Mouse (Mus musculus) embryonic facial prominence, embryonic 14.5 days (tissue): ENCODE data around the gene Mpig6b. TPM values are rescaled to one million over a fixed set of nuclear protein-coding genes. Genes with fewer than 3 reads are reported as not detected.

Experiments used
- ATAC-seq: fragments of 200-750 bp; cut with Nextera tagmentation; 2 replicates; pipeline ENCODE4 v1.8.0; 2017; ENCODE audit warnings: low read depth, moderate number of reproducible peaks, moderate TSS enrichment
- DNase-seq: peaks from one replicate; pipeline ENCODE4 v3.0.0-alpha.2; 2015; ENCODE audit warnings: low spot score
- H3K27ac ChIP-seq: fragments of 300-500 bp; sonication (generic); replicated peaks from 2 replicates; pipeline ENCODE4 v1.5.1; 2014; ENCODE audit warnings: low read depth, mild to moderate bottlenecking, low read length, moderate library complexity
- H3K27me3 ChIP-seq: fragments of 300-500 bp; sonication (generic); replicated peaks from 2 replicates; pipeline ENCODE4 v1.6.1; 2014; ENCODE audit warnings: low read length; ENCODE audit not compliant: control insufficient read depth, insufficient read depth
- H3K36me3 ChIP-seq: fragments of 300-500 bp; sonication (generic); 2 replicates; pipeline ENCODE4 v1.6.1; 2014; ENCODE audit warnings: low read length, mixed read lengths; ENCODE audit not compliant: control insufficient read depth, insufficient read depth
- H3K4me1 ChIP-seq: fragments of 300-500 bp; sonication (generic); 2 replicates; pipeline ENCODE4 v1.6.1; 2014; ENCODE audit warnings: antibody characterized with exemption, low read length; ENCODE audit not compliant: control insufficient read depth, insufficient read depth
- H3K4me2 ChIP-seq: fragments of 300-500 bp; sonication (generic); 2 replicates; pipeline ENCODE4 v1.6.1; 2014; ENCODE audit warnings: low read depth, mild to moderate bottlenecking, low read length, moderate library complexity, mixed read lengths
- H3K4me3 ChIP-seq: fragments of 300-500 bp; sonication (generic); 2 replicates; pipeline ENCODE4 v1.5.1; 2014; ENCODE audit warnings: low read depth, mild to moderate bottlenecking, low read length
- H3K9ac ChIP-seq: fragments of 300-500 bp; sonication (generic); 2 replicates; pipeline ENCODE4 v1.6.1; 2014; ENCODE audit warnings: low read depth, mild to moderate bottlenecking, low read length, moderate library complexity, mixed read lengths
- H3K9me3 ChIP-seq: fragments of 300-500 bp; sonication (generic); 2 replicates; pipeline ENCODE4 v1.6.1; 2016; ENCODE audit warnings: low read length; ENCODE audit not compliant: control insufficient read depth
- WGBS: fragments of 180-500 bp; shearing (Covaris S2); extraction: QIAGEN DNeasy Blood & Tissue Kit; methylation state at CpG from one replicate; pipeline ENCODE4 v1.1.7; 2014; 5-methylcytosine and 5-hydroxymethylcytosine counted together
- polyA plus RNA-seq: library from polyadenylated mRNA; unstranded; fragments of >200 nt; fragmentation: Nextera tagmentation; extraction: Ambion mirVana; gene quantifications from 2 replicates; pipeline ENCODE4 v1.2.1, GENCODE M21; 2014

The Mpig6b gene
- polyA plus RNA-seq, 1 experiment from 2014 or later: 0.96 TPM

DNA sequence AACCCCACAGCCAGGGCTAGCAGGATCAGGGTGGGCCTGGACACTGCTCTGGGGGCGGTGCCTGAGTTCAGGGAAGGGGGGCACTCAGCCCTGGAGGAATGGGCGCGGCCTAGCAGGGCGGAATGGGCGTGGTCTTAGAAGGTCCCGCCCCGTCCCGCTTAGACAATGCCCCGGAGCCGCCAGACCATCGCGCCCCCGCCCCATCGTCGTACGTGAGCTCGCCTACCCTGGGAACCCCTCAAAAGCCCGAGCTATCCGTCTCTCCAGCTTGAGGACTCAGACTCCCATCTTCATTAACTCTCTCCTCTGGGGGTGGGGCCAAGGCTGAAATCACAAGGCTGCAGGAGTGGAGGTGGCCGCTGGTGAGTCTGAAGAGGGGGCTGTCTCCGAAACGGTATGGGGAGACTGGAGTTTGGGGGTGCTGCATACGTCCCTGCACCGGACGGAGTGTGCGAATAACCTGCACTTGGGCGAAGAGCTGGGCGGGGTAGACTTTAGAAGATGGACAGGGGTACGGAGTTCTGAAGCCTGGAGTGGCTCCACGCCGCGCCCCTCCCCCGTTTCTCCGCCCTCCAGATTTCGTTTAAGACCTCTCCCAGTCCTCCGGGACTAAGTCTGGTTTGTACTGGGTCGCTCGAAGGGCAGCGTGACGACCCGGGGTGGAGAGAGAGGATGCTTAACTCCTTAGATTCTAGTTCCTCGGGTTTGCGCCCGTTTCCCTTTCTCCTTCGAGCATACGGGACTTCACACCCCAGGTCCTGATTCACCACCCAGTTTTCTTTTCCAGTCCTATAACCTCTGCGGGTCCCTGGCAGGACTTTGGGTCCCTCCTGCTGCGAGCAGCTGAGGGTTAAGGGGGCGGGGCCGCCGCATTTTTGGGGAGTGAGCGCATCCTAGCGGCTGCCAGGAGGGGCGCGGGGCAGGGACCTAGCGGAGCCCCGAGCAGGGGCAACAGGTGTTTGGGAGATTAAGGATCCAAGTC lies 6.8 kb downstream of the Mpig6b start, which contains the start of gene Ddah2:
Gene Ddah2, plus strand, starts transcription at position 125 of the 982 bp plus-strand sequence.
- ATAC-seq: peak; percentile 90
- H3K36me3 ChIP-seq: peaks cover 63% of the 10 kb centered on the region
- peak within 1 kb of the TSS; percentile 86 for H3K4me2 ChIP-seq
- H3K9me3 ChIP-seq: no peaks in the 10 kb centered on the region
- peak within 1 kb of the TSS; percentile 85 for H3K9ac ChIP-seq
- H3K4me3 ChIP-seq: peak within 1 kb of the TSS; percentile 65
- peak; percentile 98 for DNase-seq
- H3K27me3 ChIP-seq: no peaks in the 10 kb centered on the region
- under 1% methylated on average over 55 of the region's 57 CpGs for whole genome bisulfite sequencing
- peak within 1 kb of the TSS; percentile 92 for H3K27ac ChIP-seq
- H3K4me1 ChIP-seq: no peaks in the 10 kb centered on the region; the same call in 1 of the 2 replicates

GRCm38 (mm10) chr17:35058316-35058715 lies 7.7 kb downstream of the Mpig6b start:
- Histone ChIP-seq H3K27ac (peak overlapping the region; percentile 92), H3K4me2 (peak overlapping the region; percentile 86), H3K4me1 (no peaks in the 10 kb centered on the region; the same call in 1 of the 2 replicates), H3K36me3 (peaks cover 72% of the 10 kb centered on the region), H3K27me3 (no peaks in the 10 kb centered on the region), H3K9me3 (no peaks in the 10 kb centered on the region), H3K4me3 (peak overlapping the region; percentile 65; the same call in 1 of the 2 replicates), H3K9ac (peak overlapping the region; percentile 85; the same call in 1 of the 2 replicates)
- 58% methylated on average over 9 of the region's 9 CpGs for WGBS
- no peak for DNase-seq
- no peak for ATAC-seq

DNA sequence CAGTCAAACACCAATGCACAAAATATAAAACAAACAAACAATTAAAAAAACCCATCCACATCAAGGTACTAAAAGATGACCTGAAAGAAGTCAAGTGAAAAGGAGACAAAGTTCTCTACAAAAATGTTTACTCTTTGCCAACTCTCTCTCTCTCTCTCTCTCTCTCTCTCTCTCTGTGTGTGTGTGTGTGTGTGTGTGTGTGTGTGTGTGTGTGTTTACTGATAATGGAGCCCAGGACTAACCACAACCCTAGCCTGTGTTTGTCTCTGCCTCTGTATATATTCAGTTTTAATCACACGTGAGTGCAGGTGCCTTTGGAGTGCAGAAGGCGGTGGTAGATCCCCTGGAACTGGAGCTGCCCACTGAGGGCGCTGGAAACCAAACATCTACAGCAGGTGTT lies 8.9 kb downstream of the Mpig6b start:
- ATAC-seq (no peak), DNase-seq (no peak)
- Histone ChIP-seq H3K4me3 (no peak overlapping the region), H3K27ac (no peak overlapping the region), H3K27me3 (no peaks in the 10 kb centered on the region), H3K36me3 (peaks cover 74% of the 10 kb centered on the region), H3K9me3 (no peaks in the 10 kb centered on the region), H3K9ac (no peak overlapping the region), H3K4me2 (no peak overlapping the region), H3K4me1 (peaks cover 3% of the 10 kb centered on the region)
- 79% methylated on average over 3 of the region's 3 CpGs for WGBS

- Histone ChIP-seq H3K36me3 (peaks cover 64% of the 10 kb centered on the region), H3K4me3 (no peak overlapping the region), H3K27ac (no peak overlapping the region), H3K4me1 (peaks cover 8% of the 10 kb centered on the region), H3K9me3 (no peaks in the 10 kb centered on the region), H3K4me2 (no peak overlapping the region), H3K9ac (no peak overlapping the region), H3K27me3 (no peaks in the 10 kb centered on the region)
- 87% methylated on average over 7 of the region's 7 CpGs for WGBS
- no peak for ATAC-seq
- no peak for DNase-seq
Observed at GRCm38 (mm10) chr17:35055691-35056495, 10.1 kb downstream of the Mpig6b start.

DNA sequence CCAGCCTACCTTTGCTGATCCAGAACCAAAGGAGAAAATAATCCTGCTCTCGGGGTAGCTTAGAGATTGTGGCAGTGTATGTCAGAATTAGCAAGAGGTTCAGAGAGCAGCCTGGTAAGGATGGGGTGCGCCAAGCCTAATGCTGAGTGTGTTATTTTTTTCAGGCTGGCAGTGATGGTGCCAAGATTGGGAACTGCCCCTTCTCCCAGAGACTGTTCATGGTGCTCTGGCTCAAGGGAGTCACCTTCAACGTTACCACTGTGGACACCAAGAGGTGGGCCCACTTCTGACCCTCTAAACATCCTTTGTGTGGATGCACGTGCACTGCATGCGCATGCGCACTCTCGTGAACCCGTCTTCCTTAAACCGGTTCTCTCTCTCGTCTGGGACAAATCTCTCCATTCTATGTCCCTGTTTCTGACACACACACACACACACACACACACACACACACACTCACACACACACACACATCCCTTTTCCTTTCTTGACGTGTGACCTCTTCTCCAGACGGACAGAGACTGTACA lies 13.6 kb downstream of the Mpig6b start:
- ATAC-seq (no peak), DNase-seq (no peak)
- WGBS: 68% methylated on average over 12 of the region's 12 CpGs
- no peaks in the 10 kb centered on the region for H3K9me3 ChIP-seq
- H3K36me3 ChIP-seq: peaks cover 47% of the 10 kb centered on the region
- H3K4me2 ChIP-seq: peak overlapping the region; percentile 83
- H3K9ac ChIP-seq: peak overlapping the region; percentile 84
- H3K4me3 ChIP-seq: peak overlapping the region; percentile 61
- H3K27me3 ChIP-seq: no peaks in the 10 kb centered on the region
- H3K4me1 ChIP-seq: peaks cover 30% of the 10 kb centered on the region
- H3K27ac ChIP-seq: peak overlapping the region; percentile 96

- ATAC-seq (peak; percentile 45), DNase-seq (peak; percentile 92)
- H3K27ac ChIP-seq: peak overlapping the region; percentile 96
- peaks cover 36% of the 10 kb centered on the region for H3K4me1 ChIP-seq
- under 1% methylated on average over 21 of the region's 21 CpGs for WGBS
- H3K4me3 ChIP-seq: peak overlapping the region; percentile 61
- H3K9me3 ChIP-seq: no peaks in the 10 kb centered on the region
- H3K27me3 ChIP-seq: no peaks in the 10 kb centered on the region
- H3K36me3 ChIP-seq: peaks cover 42% of the 10 kb centered on the region
- H3K4me2 ChIP-seq: peak overlapping the region; percentile 83
- H3K9ac ChIP-seq: peak overlapping the region; percentile 84
Observed at GRCm38 (mm10) chr17:35051156-35052086, 14.6 kb downstream of the Mpig6b start.

DNA sequence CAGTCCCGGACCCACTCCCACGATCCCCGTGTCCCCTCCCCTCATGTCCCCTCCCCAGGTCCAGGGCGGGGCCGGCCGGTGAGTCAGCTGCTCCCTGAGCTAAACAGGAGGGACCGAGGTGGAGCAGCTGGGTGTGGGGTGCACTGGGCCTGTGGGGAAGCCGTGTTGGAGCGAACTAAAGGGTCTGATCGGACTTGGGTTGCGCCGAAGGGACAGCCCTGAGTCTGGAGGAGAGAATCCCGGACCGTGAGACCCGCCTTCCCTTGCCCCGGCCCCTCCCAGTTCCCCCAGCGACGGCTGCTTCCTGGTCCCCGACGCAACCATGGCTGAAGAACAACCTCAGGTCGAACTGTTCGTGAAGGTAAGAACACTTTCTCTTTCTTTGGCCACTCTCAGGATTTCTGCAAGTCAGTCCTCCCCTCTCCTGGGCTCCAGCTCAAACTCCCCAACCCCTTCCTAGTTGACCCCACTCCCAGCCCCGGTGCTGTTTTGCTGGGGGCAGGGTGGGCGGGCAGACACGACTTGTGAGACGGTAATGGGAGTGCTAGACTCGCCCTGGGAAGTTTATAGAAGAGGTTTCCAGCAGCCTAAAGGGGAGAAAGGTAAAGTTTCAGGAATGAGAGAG lies 15.7 kb downstream of the Mpig6b start:
- Histone ChIP-seq H3K4me2 (peak overlapping the region; percentile 83), H3K4me1 (peaks cover 46% of the 10 kb centered on the region), H3K9ac (peak overlapping the region; percentile 84), H3K27me3 (no peaks in the 10 kb centered on the region), H3K4me3 (peak overlapping the region; percentile 61), H3K27ac (peak overlapping the region; percentile 96), H3K9me3 (no peaks in the 10 kb centered on the region), H3K36me3 (peaks cover 30% of the 10 kb centered on the region)
- peak; percentile 85 for DNase-seq
- WGBS: under 1% methylated on average over 21 of the region's 27 CpGs
- peak; percentile 34 for ATAC-seq
